In genomic region chr9:3996686-3997085, GRCm38 (mm10) we compare ENCODE assay signal across 27 mouse cellular contexts.
"Had no signal": no experiment of that assay in that cellular context is flagged by ENCODE, and none has a peak within 500 bp of the region (broad histone marks: within the 10 kb centered on the region; RNA-seq: fewer than 3 reads in every experiment).

No protein-coding gene starts in this region.

- H3K27ac ChIP-seq: limb, embryonic 10.5 days; limb, embryonic 12.5 days; limb, embryonic 13.5 days; limb, embryonic 15.5 days; liver, embryonic 12.5 days; liver, embryonic 13.5 days; liver, embryonic 14.5 days; liver, embryonic 15.5 days; lung, embryonic 15.5 days; macrophage; midbrain, embryonic 10.5 days; midbrain, embryonic 12.5 days; midbrain, embryonic 13.5 days; midbrain, embryonic 15.5 days had no signal

- H3K4me3 ChIP-seq: limb, embryonic 10.5 days; limb, embryonic 12.5 days; limb, embryonic 13.5 days; limb, embryonic 15.5 days; liver, embryonic 12.5 days; liver, embryonic 13.5 days; liver, embryonic 15.5 days; lung, embryonic 15.5 days; megakaryocyte, embryonic 14.5 days; midbrain, embryonic 10.5 days; midbrain, embryonic 12.5 days; midbrain, embryonic 13.5 days; midbrain, embryonic 15.5 days; myocyte had no signal

- H3K36me3 ChIP-seq: limb, embryonic 10.5 days; limb, embryonic 12.5 days; limb, embryonic 13.5 days; limb, embryonic 15.5 days; liver, embryonic 12.5 days; liver, embryonic 13.5 days; liver, embryonic 15.5 days; lung, embryonic 15.5 days; midbrain, embryonic 10.5 days; midbrain, embryonic 12.5 days; midbrain, embryonic 13.5 days; midbrain, embryonic 15.5 days had no signal

- H3K4me1 ChIP-seq: limb, embryonic 10.5 days; limb, embryonic 12.5 days; limb, embryonic 13.5 days; limb, embryonic 15.5 days; liver, embryonic 12.5 days; liver, embryonic 13.5 days; liver, embryonic 15.5 days; lung, embryonic 15.5 days; megakaryocyte, embryonic 14.5 days; midbrain, embryonic 10.5 days; midbrain, embryonic 12.5 days; midbrain, embryonic 13.5 days; midbrain, embryonic 15.5 days had no signal

- H3K27me3 ChIP-seq: limb, embryonic 12.5 days; limb, embryonic 13.5 days; limb, embryonic 15.5 days; liver, embryonic 12.5 days; liver, embryonic 13.5 days; liver, embryonic 15.5 days; lung, embryonic 15.5 days; megakaryocyte, embryonic 14.5 days; midbrain, embryonic 12.5 days; midbrain, embryonic 13.5 days; midbrain, embryonic 15.5 days had no signal

- DNase-seq: left cerebral cortex, postnatal 4 days; liver; liver, embryonic 13.5 days; liver, postnatal 0 days; lung, adult 18-20 months; lung, adult 2 months; lung, embryonic 14.5 days; lung, postnatal 10 days; lung, postnatal 14 days; lung, postnatal 36 days; lung, postnatal 4 days; midbrain, embryonic 14.5 days had no signal
